Mouse (Mus musculus) heart, postnatal 10 days (tissue): ENCODE measurements at regions not wholly inside any gene's neighbourhood (a gene's known extent, or its start where the extent isn't known, plus 50 kb on each side); places are given as distances from the start of the nearest gene placed in this dataset.
"Not testable (repeated sequence)": the region's sequence is repeated elsewhere in the genome, so short reads cannot be mapped to it uniquely, and the experiment has no call there.

Source experiments
- DNase-seq, 2 experiments: peaks; one replicate each; pipeline ENCODE4 v3.0.0; 2021
- intact Hi-C: fragments of 180-260 bp; cut with DNase I; formaldehyde crosslinking; loops from one replicate; pipeline ENCODE4 v1.15.1; 2025

GRCm38 (mm10) chr6:22523582-22524234 is 167.7 kb upstream of the Fam3c start:
- intact Hi-C loops = no loop called here

GRCm38 (mm10) chr6:22506871-22507270 is 150.8 kb upstream of the Fam3c start:
- intact Hi-C loops = no loop called here
- peak; percentile 16 to 29 for DNase-seq

More at GRCm38 (mm10) chr6:22523582-22524234, 167.7 kb upstream of the Fam3c start:
- DNase-seq = no peak

GRCm38 (mm10) chr6:22497306-22497705 is 141.3 kb upstream of the Fam3c start:
- DNase-seq = no peak
- intact Hi-C loops = loop anchor here (10.0 kb wide), 1 partner anchor 487 kb away; no protein-coding TSS in a partner anchor

- peak in 1 of 2 experiments; percentile 13 for DNase-seq
- intact Hi-C loops = loop anchor here (10.0 kb wide), 1 partner anchor 488 kb away; no protein-coding TSS in a partner anchor
These were observed 140.4 kb upstream of the Fam3c start for GRCm38 (mm10) chr6:22496471-22496870.

GRCm38 (mm10) chr6:22493632-22494260 is 137.7 kb upstream of the Fam3c start:
- intact Hi-C loops = loop anchor here (1.0 to 10.0 kb wide), 3 partner anchors 168 to 491 kb away; no protein-coding TSS in a partner anchor
- peak; percentile 40 to 49 for DNase-seq

- DNase-seq = no peak
- intact Hi-C loops = loop anchor here (5.0 to 10.0 kb wide), 2 partner anchors 371 to 492 kb away; no protein-coding TSS in a partner anchor
These were observed 136.9 kb upstream of the Fam3c start for GRCm38 (mm10) chr6:22492896-22493295.

GRCm38 (mm10) chr6:22490762-22491161 is 134.7 kb upstream of the Fam3c start:
- intact Hi-C loops = loop anchor here (5.0 to 10.0 kb wide), 2 partner anchors 368 to 494 kb away; no protein-coding TSS in a partner anchor
- no peak for DNase-seq

DNA sequence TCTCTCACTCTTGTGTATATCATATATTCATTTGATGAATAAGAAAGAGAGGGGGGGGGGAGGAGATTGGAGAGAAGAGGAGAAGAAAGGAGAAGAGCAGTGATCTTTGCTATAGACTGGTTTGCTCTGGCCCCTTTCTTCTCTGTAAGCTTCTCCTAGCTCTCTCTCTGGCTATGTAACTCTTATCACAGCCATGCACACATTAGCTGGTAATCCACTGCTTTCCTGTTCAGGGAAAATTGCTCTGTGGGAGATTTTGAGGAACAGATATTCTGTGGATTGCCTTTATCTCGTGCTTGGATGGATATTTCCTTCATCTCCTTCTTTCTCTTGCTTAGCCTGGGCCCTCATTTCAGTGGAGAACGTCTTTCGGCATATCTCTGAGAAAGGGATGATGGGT is 131.4 kb upstream of the Fam3c start:
- DNase-seq = no peak
- intact Hi-C loops = no loop called here

DNA sequence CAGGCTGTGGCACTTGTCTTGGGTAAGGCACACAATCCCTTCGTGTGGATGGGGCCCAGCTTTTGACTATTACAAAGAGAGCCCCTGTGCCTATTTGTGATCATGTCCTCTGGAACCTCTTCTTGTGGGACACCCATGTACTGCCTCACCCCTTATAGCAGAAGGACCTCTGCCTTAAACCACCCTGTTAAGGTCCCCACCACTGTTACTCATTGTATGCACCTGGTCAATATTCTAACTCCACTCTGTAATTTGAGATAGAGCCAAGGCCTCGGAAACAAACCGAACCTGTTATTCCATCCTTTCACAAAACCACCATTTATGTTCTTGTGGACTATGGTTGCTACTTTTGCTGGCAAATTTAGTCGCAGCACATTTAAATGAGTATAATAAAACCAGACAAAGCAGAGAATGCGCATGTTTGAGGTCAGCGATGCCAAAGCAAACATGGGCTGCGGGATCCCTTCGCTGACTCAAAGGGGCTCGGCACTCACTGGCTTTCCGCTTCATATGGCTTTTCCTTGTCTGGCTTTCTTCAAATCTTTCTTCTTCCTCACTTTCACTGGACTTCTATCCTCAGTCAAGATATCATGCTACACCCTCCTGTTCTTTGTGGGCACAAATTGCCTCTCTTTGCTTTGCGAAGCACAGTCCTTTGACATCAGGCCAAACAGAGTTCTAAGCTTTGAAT is 129.9 kb upstream of the Fam3c start:
- intact Hi-C loops = no loop called here
- DNase-seq = no peak

DNA sequence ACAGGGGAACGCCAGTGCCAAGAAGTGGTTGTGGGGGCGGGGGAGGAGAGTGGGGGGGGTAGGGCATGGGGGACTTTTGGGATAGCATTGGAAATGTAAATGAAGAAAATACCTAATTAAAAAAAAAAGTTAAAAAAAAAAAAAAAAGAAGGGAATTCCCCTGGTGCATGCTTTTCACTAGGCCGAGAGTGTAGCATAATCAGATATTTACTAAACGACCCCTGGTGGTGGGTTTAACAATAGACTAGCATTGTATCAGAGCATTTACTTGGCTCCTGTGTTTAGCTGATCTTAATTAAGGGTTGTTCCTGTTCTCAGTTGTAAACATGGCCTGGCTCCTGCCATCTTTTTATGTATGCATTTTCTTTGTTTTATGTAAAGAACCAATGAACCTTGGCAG is 126.2 kb upstream of the Fam3c start:
- intact Hi-C loops, DNase-seq: not testable (repeated sequence)

DNA sequence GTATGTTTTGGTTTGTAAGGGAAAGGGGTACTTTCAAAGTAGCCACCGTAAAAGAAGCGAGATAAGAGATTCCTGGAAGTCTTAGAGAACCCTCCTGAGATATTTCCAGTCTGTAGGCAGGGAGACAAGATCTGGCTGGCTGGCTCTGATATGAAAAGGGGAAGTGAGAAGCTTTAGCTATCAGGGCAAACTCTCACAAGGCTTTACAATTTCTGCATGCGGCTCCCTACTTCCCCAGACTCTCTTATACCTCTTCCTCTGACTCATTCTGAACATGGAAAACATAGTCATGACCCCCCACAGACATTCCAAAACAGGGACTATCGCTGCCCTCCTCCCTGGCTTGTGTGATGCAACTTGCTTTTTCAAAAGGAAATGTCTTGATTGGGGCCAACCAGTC is 118.6 kb upstream of the Fam3c start:
- intact Hi-C loops = no loop called here
- DNase-seq = no peak

- intact Hi-C loops = no loop called here
- no peak for DNase-seq
These were observed 118.0 kb upstream of the Fam3c start for GRCm38 (mm10) chr6:22474011-22474410.

DNA sequence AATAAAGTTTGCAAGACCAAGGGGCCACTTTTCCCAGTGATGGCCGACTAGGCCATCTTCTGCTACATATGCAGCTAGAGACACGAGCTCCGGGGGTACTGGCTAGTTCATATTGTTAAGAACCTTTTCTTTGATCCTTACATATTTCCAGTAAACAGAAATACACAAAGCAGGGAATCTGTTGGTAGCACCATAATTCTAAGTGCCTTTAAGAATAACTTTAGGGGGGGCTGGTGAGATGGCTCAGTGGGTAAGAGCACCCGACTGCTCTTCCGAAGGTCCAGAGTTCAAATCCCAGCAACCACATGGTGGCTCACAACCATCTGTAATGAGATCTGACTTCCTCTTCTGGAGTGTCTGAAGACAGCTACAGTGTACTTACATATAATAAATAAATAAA is 116.4 kb upstream of the Fam3c start:
- intact Hi-C loops = not testable (repeated sequence)

DNA sequence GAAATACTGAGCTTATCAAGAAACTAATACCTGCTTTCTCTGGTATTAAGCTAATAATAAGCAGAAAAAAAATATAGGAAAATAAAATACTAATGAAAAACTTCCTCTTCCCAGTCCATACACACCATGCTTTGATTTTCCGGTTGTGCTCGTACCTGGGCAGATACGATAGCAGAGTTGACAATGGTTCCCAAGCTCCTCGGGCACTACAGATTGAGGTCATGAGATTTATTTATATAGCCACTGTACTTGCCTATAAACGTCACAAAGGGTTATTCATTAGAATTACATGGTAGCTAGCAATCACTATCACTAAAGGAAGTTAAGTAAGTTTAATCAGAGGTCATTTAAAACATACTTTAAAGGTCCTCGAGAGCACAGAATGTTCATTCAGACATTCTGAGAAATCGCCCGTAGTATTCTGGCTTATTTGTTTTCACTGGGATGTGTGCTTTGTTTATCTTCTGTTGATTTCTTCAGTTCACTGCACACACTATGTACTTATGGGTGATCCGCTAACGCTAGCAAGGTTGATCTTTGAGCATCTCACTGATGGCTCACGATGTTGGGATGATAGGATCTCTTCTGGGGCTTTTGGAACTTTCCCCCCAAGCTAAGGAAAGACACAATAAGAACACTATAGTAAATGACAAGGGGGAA is 111.4 kb upstream of the Fam3c start:
- no peak for DNase-seq
- intact Hi-C loops = no loop called here

More for the DNA sequence above, 116.4 kb upstream of the Fam3c start:
- DNase-seq = not testable (repeated sequence)

DNA sequence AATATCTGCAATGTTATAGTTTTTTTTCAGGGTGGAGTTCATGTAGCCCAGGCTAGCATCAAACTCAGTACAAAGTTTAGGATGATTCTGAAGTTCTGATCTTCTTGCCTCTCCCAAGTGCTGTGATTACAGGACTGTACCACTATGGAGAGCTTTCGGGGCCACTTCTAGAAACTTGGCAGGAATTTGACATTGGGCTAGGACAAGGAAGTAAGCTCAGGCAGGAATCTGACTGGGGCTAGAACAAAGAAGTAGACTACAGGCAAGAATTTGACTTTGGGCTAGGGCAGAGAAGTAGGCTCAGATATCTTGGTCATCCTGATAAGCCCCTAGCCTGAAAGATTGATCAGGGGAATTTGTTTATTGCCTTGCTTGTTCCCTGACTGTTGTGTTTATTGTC is 109.9 kb upstream of the Fam3c start:
- no peak for DNase-seq
- intact Hi-C loops = no loop called here

DNA sequence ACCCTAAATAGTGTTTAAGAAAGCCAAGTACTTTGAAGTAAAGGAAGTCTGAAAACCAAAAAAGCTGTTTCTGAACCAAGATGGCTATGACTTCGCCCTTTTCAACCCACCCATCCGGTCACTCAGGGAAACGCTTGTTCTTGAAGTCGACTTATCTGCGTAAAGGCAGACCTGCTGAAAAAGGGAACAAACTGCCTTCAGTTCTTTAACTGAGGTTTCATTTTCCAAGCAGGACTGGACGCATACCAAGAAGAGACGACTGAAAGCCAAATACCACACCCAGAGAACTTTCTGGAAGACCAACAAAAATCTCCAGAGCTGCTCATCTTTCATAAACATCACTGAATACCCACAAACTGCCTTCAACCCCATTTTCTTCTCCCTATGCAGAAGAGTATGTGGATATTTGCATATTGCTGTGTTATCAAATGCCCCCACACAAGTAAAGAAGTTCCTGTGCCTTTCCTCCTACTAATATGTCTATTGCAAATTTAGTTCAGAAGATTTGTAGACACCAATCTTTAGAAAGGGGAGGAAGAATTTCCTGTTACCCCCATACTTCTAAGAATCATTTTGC is 103.5 kb upstream of the Fam3c start:
- intact Hi-C loops = no loop called here

DNA sequence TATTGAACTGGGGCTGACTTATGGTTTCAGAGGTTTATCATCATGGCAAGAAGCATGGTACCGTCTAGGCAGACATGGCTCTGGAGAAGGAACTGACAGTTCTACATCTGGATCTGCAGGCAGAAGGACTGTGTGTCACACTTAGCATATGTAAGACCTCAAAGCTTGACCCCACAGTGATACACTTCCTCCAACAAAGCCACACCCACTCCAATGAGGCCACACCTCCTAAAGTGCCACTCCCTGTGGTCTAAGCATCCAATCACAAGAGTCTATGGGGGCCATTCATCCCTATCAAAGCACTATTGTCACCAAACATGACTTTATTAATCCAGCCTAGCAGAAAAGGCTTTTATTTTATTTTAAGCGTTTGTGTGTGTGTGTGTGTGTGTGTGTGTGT is 96.2 kb upstream of the Fam3c start:
- intact Hi-C loops = no loop called here
- DNase-seq = no peak

More for the DNA sequence above, 103.5 kb upstream of the Fam3c start:
- DNase-seq = peak; percentile 15 to 16

GRCm38 (mm10) chr6:22450501-22450900 is 94.5 kb upstream of the Fam3c start:
- intact Hi-C loops = no loop called here
- DNase-seq = no peak

DNA sequence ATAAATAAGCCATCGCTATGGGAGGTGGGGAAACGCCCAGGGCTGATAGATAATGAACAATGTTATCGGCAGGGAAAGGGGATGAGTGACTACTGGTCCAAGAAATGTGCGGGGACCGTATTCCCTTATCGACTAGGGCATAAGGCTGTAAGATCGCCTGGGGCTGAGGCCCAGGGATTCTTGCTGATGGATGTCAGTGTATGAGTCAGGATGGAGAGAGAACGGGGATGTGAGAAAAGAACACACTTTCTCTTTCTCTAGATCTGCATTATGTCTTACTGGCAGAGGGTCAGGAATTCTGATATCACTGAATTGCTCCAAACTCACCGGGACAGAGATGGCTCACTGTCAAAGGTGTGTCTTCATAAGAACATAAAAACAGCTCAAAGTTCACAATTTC is 92.9 kb upstream of the Fam3c start:
- no peak for DNase-seq
- intact Hi-C loops = no loop called here

DNA sequence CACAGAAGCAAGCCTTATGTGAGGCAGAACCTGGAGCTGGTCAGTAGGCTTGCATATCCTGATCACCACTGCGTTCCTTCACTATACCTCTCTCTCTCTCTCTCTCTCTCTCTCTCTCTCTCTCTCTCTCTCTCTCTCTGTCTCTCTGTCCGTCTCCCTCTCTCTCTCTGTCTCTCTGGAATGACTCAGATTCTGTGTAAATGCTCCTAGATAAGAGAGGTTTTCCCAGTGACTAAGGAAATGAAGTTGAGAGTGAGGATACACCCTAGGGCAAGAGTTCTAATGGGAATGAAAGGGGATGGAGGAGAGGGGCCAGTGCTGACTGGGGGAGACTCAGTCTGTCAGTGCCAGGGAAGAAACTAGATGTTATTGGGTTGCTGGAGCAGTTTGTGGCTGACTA is 91.6 kb upstream of the Fam3c start:
- intact Hi-C loops = no loop called here

More for the DNA sequence above, 91.6 kb upstream of the Fam3c start:
- no peak for DNase-seq
